Mouse (Mus musculus) megakaryocyte, embryonic 14.5 days (primary cell): ENCODE data around the gene Ccdc28b.

Experiments used
- FLI1 ChIP-seq: IDR thresholded peaks from 2 replicates; pipeline ENCODE4 v1.6.1; 2012; ENCODE audit warnings: low read length, inconsistent platforms, mixed read lengths
- GATA1 ChIP-seq: IDR thresholded peaks from 3 replicates; pipeline ENCODE4 v1.6.1; 2012; ENCODE audit warnings: mixed read lengths, low read length, inconsistent platforms, borderline replicate concordance

- TF ChIP-seq GATA1 (no peak), FLI1 (no peak)
Observed at GRCm38 (mm10) chr4:129645204-129645603, 21.5 kb upstream of the Ccdc28b start.
